Mouse (Mus musculus) hindbrain, embryonic 10.5 days (tissue): ENCODE results near the gene Stx7. TPM values are rescaled to one million over a fixed set of nuclear protein-coding genes. Genes with fewer than 3 reads are reported as not detected.

Experiments
- DNase-seq: peaks from one replicate; pipeline ENCODE4 v3.0.0-alpha.2; 2017; ENCODE audit warnings: low spot score
- H3K27ac ChIP-seq: fragments of 300-500 bp; sonication (generic); 2 replicates; pipeline ENCODE4 v1.5.1; 2016; ENCODE audit warnings: mild to moderate bottlenecking, moderate library complexity
- H3K27me3 ChIP-seq: fragments of 300-500 bp; sonication (generic); 2 replicates; pipeline ENCODE4 v1.6.1; 2016; ENCODE audit warnings: mild to moderate bottlenecking; ENCODE audit not compliant: poor library complexity, insufficient read depth, severe bottlenecking
- H3K36me3 ChIP-seq: fragments of 300-500 bp; sonication (generic); 2 replicates; pipeline ENCODE4 v1.6.1; 2016; ENCODE audit warnings: mild to moderate bottlenecking, moderate library complexity
- H3K4me1 ChIP-seq: fragments of 300-500 bp; sonication (generic); replicated peaks from 2 replicates; pipeline ENCODE4 v1.6.1; 2016; ENCODE audit warnings: mild to moderate bottlenecking
- H3K4me3 ChIP-seq: fragments of 300-500 bp; sonication (generic); 2 replicates; pipeline ENCODE4 v1.5.1; 2016; ENCODE audit warnings: mild to moderate bottlenecking, moderate library complexity
- H3K9me3 ChIP-seq: fragments of 300-500 bp; sonication (generic); 2 replicates; pipeline ENCODE4 v1.6.1; 2016; ENCODE audit warnings: mild to moderate bottlenecking, moderate library complexity
- WGBS: fragments of 180-500 bp; shearing (Covaris S2); methylation state at CpG from one replicate; pipeline ENCODE4 v1.1.7; 2016; 5-methylcytosine and 5-hydroxymethylcytosine counted together
- polyA plus RNA-seq: library from polyadenylated mRNA; unstranded; fragments of >200 nt; fragmentation: Nextera tagmentation; extraction: Ambion mirVana; gene quantifications from 2 replicates; pipeline ENCODE4 v1.2.1, GENCODE M21; 2016

The Stx7 gene
- polyA plus RNA-seq, 1 experiment from 2014 or later = 87.5 TPM

DNA sequence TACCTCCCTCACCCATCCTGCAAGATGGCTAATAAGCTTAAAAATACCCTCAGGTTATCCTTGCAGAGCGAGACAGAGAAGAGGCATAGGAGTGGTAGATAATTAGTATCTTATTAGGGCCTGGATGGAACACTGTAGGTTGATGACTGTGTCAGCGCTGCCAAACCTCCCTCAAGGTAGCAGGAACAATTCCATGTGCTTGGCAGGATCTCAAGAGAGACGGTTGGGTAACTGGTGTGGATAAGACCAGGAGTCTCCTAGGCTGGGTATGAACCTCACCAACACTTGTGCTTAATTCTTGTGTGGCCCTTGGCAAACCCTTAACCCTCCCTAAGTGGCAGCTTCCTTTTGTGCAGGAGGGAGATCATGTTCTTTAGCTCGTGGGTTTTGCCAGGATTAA, 83.2 kb downstream of the Stx7 start:
- Histone ChIP-seq H3K27ac (no peak overlapping the region), H3K36me3 (no peaks in the 10 kb centered on the region), H3K4me3 (no peak overlapping the region), H3K9me3 (no peaks in the 10 kb centered on the region), H3K27me3 (no peaks in the 10 kb centered on the region; the same call in 1 of the 2 replicates), H3K4me1 (peaks cover 25% of the 10 kb centered on the region)
- no peak for DNase-seq
- 83% methylated on average over 4 of the region's 4 CpGs for WGBS

- H3K27ac ChIP-seq = no peak overlapping the region
- H3K4me1 ChIP-seq = peaks cover 9% of the 10 kb centered on the region
- peaks cover 5% of the 10 kb centered on the region; the same call in 1 of the 2 replicates for H3K9me3 ChIP-seq
- 74% methylated on average over 23 of the region's 23 CpGs for WGBS
- H3K36me3 ChIP-seq = peaks cover 3% of the 10 kb centered on the region; the same call in 1 of the 2 replicates
- H3K4me3 ChIP-seq = no peak overlapping the region
- no peaks in the 10 kb centered on the region for H3K27me3 ChIP-seq
- no peak for DNase-seq
These were observed 86.6 kb downstream of the Stx7 start for GRCm38 (mm10) chr10:24235426-24236283.

Other genes starting within 250 kb of the Stx7 start
- gene Taar1, start 228.9 kb upstream of the Stx7 start, polyA plus RNA-seq = not detected in 2 replicates
- gene Taar2, start 210.7 kb upstream of the Stx7 start, polyA plus RNA-seq = not detected in 2 replicates
- gene Taar3, start 199.7 kb upstream of the Stx7 start, polyA plus RNA-seq = not detected in 2 replicates
- gene Taar4, start 188.8 kb upstream of the Stx7 start, polyA plus RNA-seq = not detected in 2 replicates
- gene Taar5, start 178.6 kb upstream of the Stx7 start, polyA plus RNA-seq = not detected in 2 replicates
- gene Taar6, start 163.7 kb upstream of the Stx7 start, polyA plus RNA-seq = not detected in 2 replicates
- gene Taar7a, start 155.8 kb upstream of the Stx7 start, polyA plus RNA-seq = not detected in 2 replicates
- not detected in 2 replicates for gene Taar7b, start 149.4 kb upstream of the Stx7 start, polyA plus RNA-seq
- gene Taar7d, start 122.1 kb upstream of the Stx7 start, polyA plus RNA-seq = not detected in 2 replicates
- not detected in 2 replicates for gene Taar7e, start 111.7 kb upstream of the Stx7 start, polyA plus RNA-seq
- gene Taar7f, start 99.8 kb upstream of the Stx7 start, polyA plus RNA-seq = not detected in 2 replicates
- not detected in 2 replicates for gene Taar8a, start 72.8 kb upstream of the Stx7 start, polyA plus RNA-seq
- gene Taar8b, start 57.0 kb upstream of the Stx7 start, polyA plus RNA-seq = not detected in 2 replicates
- gene Taar8c, start 47.4 kb upstream of the Stx7 start, polyA plus RNA-seq = not detected in 2 replicates
- 0.41 TPM in 1 of 2 replicates, not detected in the other for gene Taar9, start 39.8 kb upstream of the Stx7 start, polyA plus RNA-seq
- gene Moxd1, start 74.2 kb downstream of the Stx7 start, polyA plus RNA-seq = 22.0 and 22.4 TPM in 2 replicates